Mouse (Mus musculus) heart, embryonic 14.5 days (tissue): ENCODE measurements around the gene Zfp36. TPM values are rescaled to one million over a fixed set of nuclear protein-coding genes. Genes with fewer than 3 reads are reported as not detected.

ENCODE experiments used
- ATAC-seq: fragments of 200-750 bp; cut with Nextera tagmentation; 2 replicates; pipeline ENCODE4 v1.8.0; 2017; ENCODE audit warnings: low read depth, moderate TSS enrichment; ENCODE audit not compliant: insufficient number of reproducible peaks, insufficient read depth, low FRiP score
- H3K27ac ChIP-seq, 2 experiments: fragments of 200-500 bp in 1 of 2; fragments of 300-500 bp in 1 of 2; sonication (generic) in 1 of 2; replicated peaks in 1 of 2; 2 replicates each; pipeline ENCODE4 v1.5.1; 2012 to 2014; ENCODE audit warnings: low read depth in 2 of 2, low read length in 2 of 2, control low read depth in 1 of 2, mild to moderate bottlenecking in 1 of 2, mixed read lengths in 1 of 2; ENCODE audit not compliant: control insufficient read depth in 1 of 2, insufficient read depth in 1 of 2
- H3K27me3 ChIP-seq: fragments of 300-500 bp; sonication (generic); 2 replicates; pipeline ENCODE4 v1.6.1; 2014; ENCODE audit warnings: mild to moderate bottlenecking, low read length, control low read depth; ENCODE audit not compliant: control insufficient read depth, insufficient read depth
- H3K36me3 ChIP-seq: fragments of 300-500 bp; sonication (generic); 2 replicates; pipeline ENCODE4 v1.6.1; 2014; ENCODE audit warnings: mild to moderate bottlenecking, control low read depth, low read length, mixed read lengths; ENCODE audit not compliant: control insufficient read depth, insufficient read depth
- H3K4me1 ChIP-seq, 2 experiments: fragments of 200-500 bp in 1 of 2; fragments of 300-500 bp in 1 of 2; sonication (generic) in 1 of 2; 2 replicates each; pipeline ENCODE4 v1.6.1; 2012 to 2014; ENCODE audit warnings: low read length in 2 of 2, control low read depth in 1 of 2, mixed read lengths in 1 of 2; ENCODE audit not compliant: control insufficient read depth in 2 of 2, insufficient read depth in 2 of 2
- H3K4me2 ChIP-seq: fragments of 300-500 bp; sonication (generic); 2 replicates; pipeline ENCODE4 v1.6.1; 2014; ENCODE audit warnings: mild to moderate bottlenecking, low read length
- H3K4me3 ChIP-seq, 2 experiments: fragments of 200-500 bp in 1 of 2; fragments of 300-500 bp in 1 of 2; sonication (generic) in 1 of 2; 2 replicates each; pipeline ENCODE4 v1.5.1; 2012 to 2014; ENCODE audit warnings: low read length in 2 of 2, mild to moderate bottlenecking in 2 of 2, control low read depth in 1 of 2, low read depth in 1 of 2, moderate library complexity in 1 of 2; ENCODE audit not compliant: control insufficient read depth in 1 of 2, insufficient read depth in 1 of 2
- H3K9ac ChIP-seq: fragments of 300-500 bp; sonication (generic); 2 replicates; pipeline ENCODE4 v1.6.1; 2014; ENCODE audit warnings: mild to moderate bottlenecking, low read length
- H3K9me3 ChIP-seq: fragments of 300-500 bp; sonication (generic); 2 replicates; pipeline ENCODE4 v1.6.1; 2016; ENCODE audit warnings: low read length, control low read depth; ENCODE audit not compliant: control insufficient read depth
- WGBS: fragments of 180-500 bp; shearing (Covaris S2); extraction: QIAGEN DNeasy Blood & Tissue Kit; methylation state at CpG from one replicate; pipeline ENCODE4 v1.1.7; 2014; 5-methylcytosine and 5-hydroxymethylcytosine counted together
- polyA plus RNA-seq: library from polyadenylated mRNA; unstranded; fragments of >200 nt; fragmentation: Nextera tagmentation; extraction: Ambion mirVana; gene quantifications from 2 replicates; pipeline ENCODE4 v1.2.1, GENCODE M21; 2014

The Zfp36 gene
- polyA plus RNA-seq, 1 experiment from 2014 or later, result 12.2 TPM

GRCm38 (mm10) chr7:28384162-28384561 is 4.1 kb upstream of the Zfp36 start:
- no peak for ATAC-seq
- Histone ChIP-seq H3K9me3 (no peaks in the 10 kb centered on the region), H3K36me3 (peaks cover 32% of the 10 kb centered on the region), H3K4me3 (no peak overlapping the region), H3K27me3 (no peaks in the 10 kb centered on the region), H3K4me2 (no peak overlapping the region), H3K9ac (no peak overlapping the region), H3K27ac (no peak overlapping the region), H3K4me1 (peaks cover 36 to 44% of the 10 kb centered on the region in 2 experiments)
- 87% methylated on average over 6 of the region's 6 CpGs for WGBS

GRCm38 (mm10) chr7:28383606-28384005 is 3.6 kb upstream of the Zfp36 start:
- peaks cover 36 to 44% of the 10 kb centered on the region in 2 experiments for H3K4me1 ChIP-seq
- no peaks in the 10 kb centered on the region for H3K27me3 ChIP-seq
- ATAC-seq, result no peak
- 59% methylated on average over 4 of the region's 4 CpGs for WGBS
- H3K9ac ChIP-seq, result no peak overlapping the region
- H3K4me2 ChIP-seq, result no peak overlapping the region
- peak overlapping the region; percentile 97 to 100 for H3K27ac ChIP-seq
- no peaks in the 10 kb centered on the region for H3K9me3 ChIP-seq
- H3K36me3 ChIP-seq, result peaks cover 26% of the 10 kb centered on the region
- no peak overlapping the region for H3K4me3 ChIP-seq

DNA sequence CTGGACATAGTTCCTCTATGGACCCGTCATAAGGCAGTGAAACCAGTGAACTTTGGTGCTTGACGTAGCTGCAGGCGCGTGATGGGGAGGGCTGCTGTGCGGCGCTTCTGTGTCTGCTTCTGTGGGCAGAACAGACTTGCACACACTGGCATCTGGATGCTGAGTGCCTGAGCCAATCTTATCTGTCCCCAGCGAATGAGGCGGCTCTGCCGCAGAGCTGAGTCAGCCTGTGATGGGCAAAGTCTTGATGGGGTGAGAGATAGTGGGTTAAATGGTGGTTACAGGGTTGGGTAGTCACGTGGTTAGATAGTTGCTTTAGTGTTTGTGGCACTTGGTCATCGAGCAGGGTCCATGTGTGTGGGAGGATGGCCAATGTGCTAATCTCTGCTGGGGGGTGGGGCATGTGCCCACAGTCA is 2.9 kb upstream of the Zfp36 start:
- H3K4me1 ChIP-seq, result peaks cover 37 to 48% of the 10 kb centered on the region in 2 experiments

DNA sequence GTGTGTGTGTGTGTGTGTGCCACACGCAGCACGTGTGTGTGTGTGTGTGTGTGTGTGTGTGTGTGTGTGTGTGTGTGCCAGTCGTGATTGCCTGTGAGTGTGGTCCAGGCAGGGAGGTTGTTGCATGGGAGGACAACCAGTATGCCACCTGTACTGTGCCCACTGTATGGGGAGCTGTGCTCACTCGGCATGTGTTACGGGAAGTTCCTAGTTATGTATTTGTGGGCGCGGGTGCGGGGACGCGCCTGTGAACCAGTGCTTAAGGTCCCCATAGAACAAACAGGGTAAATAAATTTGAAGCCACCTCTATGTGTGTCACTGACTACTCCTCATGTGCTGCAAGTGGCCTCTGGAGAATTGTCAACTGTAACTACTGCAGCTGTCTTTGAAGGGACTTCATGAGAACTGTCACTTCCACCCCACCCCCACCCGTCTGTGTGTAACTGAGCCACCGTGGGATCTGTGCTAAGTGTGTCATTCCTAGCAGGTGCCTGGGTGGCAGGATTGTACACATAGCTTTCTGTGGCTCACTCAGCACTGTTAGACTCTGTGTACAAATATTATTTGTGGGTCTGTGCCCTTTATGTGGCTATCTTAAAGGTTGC is 2.4 kb upstream of the Zfp36 start:
- ATAC-seq, result no peak
- Histone ChIP-seq H3K4me2 (peak overlapping the region; percentile 76), H3K4me1 (peaks cover 42 to 54% of the 10 kb centered on the region in 2 experiments), H3K27ac (peak overlapping the region; percentile 97 to 100), H3K36me3 (peaks cover 20% of the 10 kb centered on the region), H3K27me3 (no peaks in the 10 kb centered on the region), H3K9me3 (no peaks in the 10 kb centered on the region), H3K4me3 (peak overlapping the region; percentile 40 to 41), H3K9ac (peak overlapping the region; percentile 82)
- 42% methylated on average over 10 of the region's 12 CpGs for WGBS

More for the DNA sequence above, 2.9 kb upstream of the Zfp36 start:
- peak; percentile 9; the same call in 1 of the 2 replicates for ATAC-seq
- peak overlapping the region; percentile 97 to 100 for H3K27ac ChIP-seq
- H3K27me3 ChIP-seq, result no peaks in the 10 kb centered on the region
- WGBS, result 9% methylated on average over 11 of the region's 11 CpGs
- H3K9ac ChIP-seq, result peak overlapping the region; percentile 82
- H3K36me3 ChIP-seq, result peaks cover 20% of the 10 kb centered on the region
- peak overlapping the region; percentile 76 for H3K4me2 ChIP-seq
- peak overlapping the region in 1 of 2 experiments; percentile 41; a peak in 2 of 4 replicates for H3K4me3 ChIP-seq
- H3K9me3 ChIP-seq, result no peaks in the 10 kb centered on the region

GRCm38 (mm10) chr7:28381938-28382337 is 1.9 kb upstream of the Zfp36 start:
- H3K27ac ChIP-seq, result peak overlapping the region; percentile 97 to 100
- peaks cover 47 to 59% of the 10 kb centered on the region in 2 experiments for H3K4me1 ChIP-seq
- H3K4me3 ChIP-seq, result peak overlapping the region; percentile 40 to 41
- H3K9ac ChIP-seq, result peak overlapping the region; percentile 82
- no peaks in the 10 kb centered on the region for H3K9me3 ChIP-seq
- ATAC-seq, result peak; percentile 77
- H3K4me2 ChIP-seq, result peak overlapping the region; percentile 76
- no peaks in the 10 kb centered on the region for H3K27me3 ChIP-seq
- peaks cover 21% of the 10 kb centered on the region for H3K36me3 ChIP-seq
- under 1% methylated on average over 20 of the region's 20 CpGs for WGBS

GRCm38 (mm10) chr7:28381017-28381790 is 1.2 kb upstream of the Zfp36 start:
- 3% methylated on average over 30 of the region's 30 CpGs for WGBS
- ATAC-seq, result peak; percentile 17; the same call in 1 of the 2 replicates
- Histone ChIP-seq H3K4me2 (peak overlapping the region; percentile 76), H3K9ac (peak overlapping the region; percentile 82), H3K27me3 (no peaks in the 10 kb centered on the region), H3K4me3 (peak overlapping the region; percentile 32 to 41), H3K4me1 (peaks cover 51 to 61% of the 10 kb centered on the region in 2 experiments), H3K36me3 (peaks cover 19% of the 10 kb centered on the region), H3K27ac (peak overlapping the region; percentile 97 to 100), H3K9me3 (no peaks in the 10 kb centered on the region)

- under 1% methylated on average over 53 of the region's 53 CpGs for WGBS
- Histone ChIP-seq H3K9me3 (no peaks in the 10 kb centered on the region), H3K4me2 (peak overlapping the region; percentile 92), H3K4me1 (peaks cover 57 to 70% of the 10 kb centered on the region in 2 experiments), H3K9ac (peak overlapping the region; percentile 95), H3K36me3 (peaks cover 11% of the 10 kb centered on the region; the same call in 1 of the 2 replicates), H3K4me3 (peak overlapping the region; percentile 79 to 83), H3K27ac (peak overlapping the region; percentile 96 to 100), H3K27me3 (no peaks in the 10 kb centered on the region)
- ATAC-seq, result peak; percentile 33
Measured at GRCm38 (mm10) chr7:28378769-28379651, 1.0 kb downstream of the Zfp36 start.
